Mouse (Mus musculus): ENCODE results near the gene Cfap73.

GRCm38 (mm10) chr5:120615903-120616302 is 18.1 kb downstream of the Cfap73 start:
- TF ChIP-seq CTCF (IDR thresholded peaks at IDR 0.05; ENCODE audit: control insufficient read depth, insufficient read depth, low read length) (peak; percentile 42; the same call in 1 of the 2 replicates), POLR2A (IDR thresholded peaks at IDR 0.05; ENCODE audit: borderline replicate concordance, control insufficient read depth, low read depth, low read length) (no peak)

Measured in bone marrow, adult 2 months (tissue).